Mouse (Mus musculus) CD4-positive, CD25-positive, alpha-beta regulatory T cell, adult 4 months (primary cell): ENCODE data around the gene Actr2. TPM values are rescaled to one million over a fixed set of nuclear protein-coding genes. Genes with fewer than 3 reads are reported as not detected.
A peak's percentile ranks its signal among the peaks of the same experiment; 100 is the strongest.
"Not testable (repeated sequence)": the region's sequence is repeated elsewhere in the genome, so short reads cannot be mapped to it uniquely, and the experiment has no call there.

ENCODE experiments used
- ATAC-seq: one replicate; pipeline ENCODE4 v1.8.0; 2017
- polyA plus RNA-seq, 2 experiments: library from polyadenylated mRNA; unstranded; fragments of 100-300 nt; shearing (Covaris generic); gene quantifications; one replicate each; pipeline ENCODE4 v1.2.1; 2017

Gene Actr2
- polyA plus RNA-seq, 2 experiments from 2014 or later, result 437 to 601 TPM

GRCm38 (mm10) chr11:20116030-20116551 is 3.4 kb upstream of the Actr2 start:
- no peak for ATAC-seq

DNA sequence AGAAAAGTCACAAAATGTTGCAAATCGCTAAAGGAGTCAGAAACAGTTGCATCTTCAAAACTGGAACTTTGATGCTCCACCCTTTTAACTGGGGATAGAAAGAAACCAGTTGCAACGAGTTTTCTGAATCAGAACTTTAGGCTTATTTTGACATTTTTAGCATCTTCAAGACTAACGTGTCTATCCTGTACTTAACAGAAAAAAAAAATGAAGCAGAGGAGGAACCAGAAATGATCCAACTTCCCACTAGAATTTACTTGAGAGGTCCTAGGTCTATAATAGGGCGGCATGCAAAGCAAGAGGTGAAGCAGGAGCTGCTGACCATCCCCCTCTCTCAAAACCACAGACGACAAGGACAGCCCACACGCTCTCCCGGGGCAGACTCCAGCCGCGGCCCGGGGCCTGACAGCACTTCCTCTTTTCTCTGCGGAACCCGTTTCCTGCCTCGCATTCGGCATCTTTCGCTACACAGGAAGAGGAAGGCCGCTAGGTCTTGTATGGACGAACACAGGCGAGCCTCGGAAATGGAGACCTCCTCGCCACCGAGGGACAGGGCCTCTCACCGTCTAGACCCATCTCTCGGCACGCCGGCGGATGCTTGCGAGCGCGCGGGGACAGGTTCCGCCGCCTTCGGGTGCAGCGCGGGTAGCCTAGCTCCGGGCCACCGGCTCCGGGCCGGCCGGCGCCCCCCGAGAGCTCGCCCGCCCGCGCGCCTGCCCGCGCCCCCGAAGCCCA is 540 bp downstream of the Actr2 start:
- peak; percentile 57 for ATAC-seq

- ATAC-seq, result no peak
Measured at GRCm38 (mm10) chr11:20108151-20108550, 4.6 kb downstream of the Actr2 start.

DNA sequence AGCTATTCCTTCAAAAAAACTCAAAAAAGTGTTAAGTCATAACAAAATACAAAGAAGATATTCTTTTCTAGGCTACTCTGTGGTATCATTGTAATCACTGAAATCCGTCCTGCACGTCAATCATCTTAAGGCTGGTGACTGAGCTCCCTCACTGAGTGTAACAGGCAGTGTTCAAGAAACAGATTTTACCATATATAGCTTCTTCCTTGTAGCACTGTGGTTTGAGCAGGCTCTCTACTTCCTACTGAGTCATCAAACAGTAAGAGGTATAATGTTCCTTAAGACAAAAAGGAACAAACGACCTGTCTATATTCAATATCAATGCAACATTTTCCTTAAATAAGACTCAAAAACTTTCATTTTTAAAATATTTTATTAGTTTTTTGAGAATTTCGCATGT is 5.0 kb downstream of the Actr2 start:
- ATAC-seq, result peak; percentile 77

GRCm38 (mm10) chr11:20106946-20107345 is 5.8 kb downstream of the Actr2 start:
- ATAC-seq, result no peak

DNA sequence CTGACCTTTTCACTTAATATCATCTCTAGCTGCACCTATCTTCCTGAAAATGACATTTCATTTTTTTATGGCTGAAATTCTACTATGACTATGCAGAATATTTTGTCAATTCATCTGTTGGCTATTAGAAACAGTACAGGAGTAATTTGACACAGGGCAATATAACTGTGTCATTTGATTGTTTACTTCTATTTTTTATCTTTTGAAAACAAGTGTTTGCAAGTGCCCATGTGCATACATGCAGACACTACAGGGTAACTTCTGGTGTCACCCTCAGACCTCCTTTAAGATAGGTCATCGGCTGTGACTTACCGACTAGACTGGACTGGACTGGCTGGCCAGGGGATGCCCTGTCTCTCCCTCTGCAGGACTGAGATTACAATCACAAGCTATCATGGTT is 8.8 kb downstream of the Actr2 start:
- no peak for ATAC-seq

GRCm38 (mm10) chr11:20086306-20086705 is 26.4 kb downstream of the Actr2 start:
- no peak for ATAC-seq

- ATAC-seq, result no peak
Measured at GRCm38 (mm10) chr11:20085635-20086034, 27.1 kb downstream of the Actr2 start.

- ATAC-seq, result no peak
Measured at GRCm38 (mm10) chr11:20075415-20075814, 37.3 kb downstream of the Actr2 start.

DNA sequence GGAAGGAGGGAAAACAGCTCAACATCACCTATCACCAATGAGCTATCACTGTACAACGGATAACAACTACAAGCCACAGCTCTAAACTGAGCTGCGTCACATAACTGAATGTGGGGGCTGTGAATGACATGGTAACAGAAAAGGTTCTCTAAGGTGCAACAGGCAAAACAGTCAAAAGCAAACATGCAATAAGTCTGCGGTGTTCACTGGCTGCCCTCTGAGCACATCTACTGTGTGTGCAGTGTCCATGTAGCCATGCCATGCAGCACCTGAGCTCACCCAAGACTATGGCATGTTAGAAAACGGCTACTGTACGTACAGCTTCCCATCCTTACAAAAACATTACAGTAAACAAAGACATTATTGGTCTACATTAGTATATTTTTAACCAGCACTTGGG is 39.9 kb downstream of the Actr2 start:
- ATAC-seq, result no peak

- peak; percentile 48 for ATAC-seq
Measured at GRCm38 (mm10) chr11:20072174-20072573, 40.5 kb downstream of the Actr2 start.

GRCm38 (mm10) chr11:20068346-20069004 is 44.2 kb downstream of the Actr2 start:
- no peak for ATAC-seq

GRCm38 (mm10) chr11:20067521-20067920 is 45.2 kb downstream of the Actr2 start:
- ATAC-seq, result no peak

- no peak for ATAC-seq
Measured at GRCm38 (mm10) chr11:20066106-20066505, 46.6 kb downstream of the Actr2 start.

GRCm38 (mm10) chr11:20064926-20065325 is 47.8 kb downstream of the Actr2 start:
- no peak for ATAC-seq

GRCm38 (mm10) chr11:20064086-20064485 is 48.6 kb downstream of the Actr2 start:
- ATAC-seq, result not testable (repeated sequence)

GRCm38 (mm10) chr11:20062801-20063200 is 49.9 kb downstream of the Actr2 start:
- ATAC-seq, result not testable (repeated sequence)

DNA sequence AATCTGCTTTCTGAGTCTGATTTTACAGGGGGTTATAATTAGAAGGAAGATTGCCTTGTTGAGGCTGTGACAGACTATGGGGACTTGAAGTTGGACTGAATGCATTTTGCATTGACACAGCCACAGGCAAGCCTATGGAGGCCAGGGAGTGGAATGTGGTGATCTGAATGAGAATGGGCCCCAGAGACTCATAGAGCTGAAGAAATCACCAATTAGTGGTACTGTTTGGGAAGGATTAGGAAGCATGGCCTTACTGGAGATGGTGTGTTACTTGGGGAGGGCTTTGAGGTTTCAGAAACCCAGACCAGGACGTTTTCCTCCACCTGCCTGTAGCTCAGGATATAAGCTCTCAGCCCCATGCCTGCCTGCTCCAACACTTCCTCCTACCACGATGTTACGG is 53.0 kb downstream of the Actr2 start:
- ATAC-seq, result no peak

DNA sequence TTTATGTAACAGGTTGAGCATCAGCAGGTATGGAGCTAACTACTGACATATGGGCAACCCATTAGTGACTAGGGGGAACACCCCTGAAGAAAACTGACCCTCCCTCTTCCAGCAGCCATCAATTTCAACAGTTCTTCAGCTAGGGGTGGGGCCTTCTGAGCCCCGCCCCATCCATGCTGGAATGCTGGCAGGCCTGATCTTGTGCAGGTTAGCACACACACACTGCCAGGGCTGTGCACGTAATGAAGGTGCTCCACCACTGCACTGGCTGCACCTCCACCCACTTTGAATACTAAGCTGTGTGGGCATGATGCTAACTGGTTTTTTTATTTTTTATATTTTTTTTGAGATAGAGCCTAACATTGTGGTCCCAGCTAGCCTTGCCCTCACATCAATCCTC is 55.3 kb downstream of the Actr2 start:
- no peak for ATAC-seq

DNA sequence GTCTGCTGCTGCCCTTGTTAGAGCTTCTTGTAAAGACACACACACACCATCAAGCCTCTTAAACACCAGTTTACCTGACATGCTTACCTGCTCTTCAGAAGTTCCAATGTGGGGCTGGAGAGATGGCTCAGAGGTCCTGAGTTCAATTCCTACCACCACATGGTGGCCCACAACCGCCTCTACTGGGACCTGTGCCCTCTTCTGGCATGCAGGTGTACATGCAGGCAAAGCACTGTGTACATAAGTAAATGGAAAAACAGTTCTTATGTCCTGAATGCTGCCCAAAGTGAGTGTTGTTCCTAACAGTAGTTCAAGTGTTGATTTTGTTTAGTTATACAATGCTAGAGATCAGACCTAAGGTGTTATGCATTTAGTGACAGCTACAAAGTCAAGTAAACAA is 56.5 kb downstream of the Actr2 start:
- ATAC-seq, result no peak

DNA sequence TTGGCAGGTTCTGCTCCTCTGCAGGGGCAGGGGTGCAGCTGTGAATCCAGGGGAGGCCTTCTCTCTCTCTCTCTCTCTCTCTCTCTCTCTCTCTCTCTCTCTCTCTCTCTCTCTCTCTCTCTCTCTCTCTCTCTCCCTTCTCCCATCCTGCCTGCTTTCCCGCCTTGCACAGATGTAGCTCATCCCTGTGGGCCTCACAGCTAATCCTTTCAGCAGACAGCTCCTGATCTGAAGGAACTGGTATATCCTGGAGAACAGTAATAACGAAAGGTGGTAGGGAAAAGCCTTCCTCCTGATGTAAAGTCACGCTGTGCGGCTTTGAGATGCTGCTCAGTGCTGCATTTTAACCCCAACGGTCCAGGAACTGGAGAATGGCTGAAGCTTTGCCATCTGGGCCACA is 58.1 kb downstream of the Actr2 start:
- no peak for ATAC-seq

GRCm38 (mm10) chr11:20053951-20054350 is 58.8 kb downstream of the Actr2 start:
- no peak for ATAC-seq

GRCm38 (mm10) chr11:20052814-20053536 is 59.7 kb downstream of the Actr2 start:
- no peak for ATAC-seq
